Mouse (Mus musculus): Measurements from ENCODE around the gene Foxp1. TPM values are rescaled to one million over a fixed set of nuclear protein-coding genes. Genes with fewer than 3 reads are reported as not detected.

Foxp1 gene
- polyA plus RNA-seq, 1 experiment, result 17.7 TPM

- Histone ChIP-seq H3K79me2 (ENCODE audit: control insufficient read depth, insufficient read depth) (peaks cover 21% of the 10 kb centered on the region), H3K36me3 (ENCODE audit: control insufficient read depth, insufficient read depth) (peaks cover 22% of the 10 kb centered on the region), H3K27me3 (ENCODE audit: control insufficient read depth, insufficient read depth, insufficient read length) (no peaks in the 10 kb centered on the region), H3K4me3 (no peak overlapping the region), H3ac (ENCODE audit: control insufficient read depth, insufficient read length) (no peak overlapping the region), H3K4me2 (ENCODE audit: low read depth) (no peak overlapping the region)
- TF ChIP-seq REST (IDR thresholded peaks at IDR 0.05; ENCODE audit: insufficient read depth, insufficient read length) (no peak), E2F4 (IDR thresholded peaks at IDR 0.05; ENCODE audit: insufficient read depth) (no peak), POLR2AphosphoS2 (IDR thresholded peaks at IDR 0.05; ENCODE audit: insufficient read length, low read depth) (no peak), SRF (IDR thresholded peaks at IDR 0.05; ENCODE audit: control insufficient read depth, insufficient read length, low read depth) (no peak), TCF12 (IDR thresholded peaks at IDR 0.05; ENCODE audit: insufficient read depth, poor library complexity, severe bottlenecking) (no peak), POLR2A (IDR thresholded peaks at IDR 0.05; ENCODE audit: insufficient read length, low read depth) (no peak), USF1 (IDR thresholded peaks at IDR 0.05; ENCODE audit: low read depth) (no peak), TCF3 (IDR thresholded peaks at IDR 0.05; ENCODE audit: insufficient read length, low read depth) (no peak), MAX (IDR thresholded peaks at IDR 0.05; ENCODE audit: low read depth) (no peak), MYOG (IDR thresholded peaks at IDR 0.05; ENCODE audit: control insufficient read depth in 1 of 3, insufficient read depth in 1 of 3, insufficient read length in 2 of 3, low read depth in 2 of 3) (no peak), CEBPB (IDR thresholded peaks at IDR 0.05; ENCODE audit: insufficient read depth, poor library complexity, severe bottlenecking) (no peak), MYOD1 (IDR thresholded peaks at IDR 0.05; ENCODE audit: control insufficient read depth in 1 of 3, insufficient read length in 2 of 3, low read depth in 2 of 3) (no peak)
Observed at GRCm38 (mm10) chr6:99013119-99013865, 509.2 kb downstream of the Foxp1 start.

GRCm38 (mm10) chr6:99011895-99012584 lies 510.5 kb downstream of the Foxp1 start:
- Histone ChIP-seq H3ac (ENCODE audit: control insufficient read depth, insufficient read length) (no peak overlapping the region), H3K27me3 (ENCODE audit: control insufficient read depth, insufficient read depth, insufficient read length) (no peaks in the 10 kb centered on the region), H3K4me3 (no peak overlapping the region), H3K36me3 (ENCODE audit: control insufficient read depth, insufficient read depth) (peaks cover 28% of the 10 kb centered on the region), H3K4me2 (ENCODE audit: low read depth) (no peak overlapping the region), H3K79me2 (ENCODE audit: control insufficient read depth, insufficient read depth) (peaks cover 13% of the 10 kb centered on the region)
- TF ChIP-seq TCF12 (IDR thresholded peaks at IDR 0.05; ENCODE audit: insufficient read depth, poor library complexity, severe bottlenecking) (no peak), POLR2A (IDR thresholded peaks at IDR 0.05; ENCODE audit: insufficient read length, low read depth) (no peak)

- no peak overlapping the region for H3K4me2 ChIP-seq (ENCODE audit: low read depth)
Observed at GRCm38 (mm10) chr6:99009771-99010170, 512.8 kb downstream of the Foxp1 start.

GRCm38 (mm10) chr6:99008565-99008964 lies 514.0 kb downstream of the Foxp1 start:
- Histone ChIP-seq H3K79me2 (ENCODE audit: control insufficient read depth, insufficient read depth) (peaks cover 13% of the 10 kb centered on the region), H3ac (ENCODE audit: control insufficient read depth, insufficient read length) (no peak overlapping the region), H3K27me3 (ENCODE audit: control insufficient read depth, insufficient read depth, insufficient read length) (no peaks in the 10 kb centered on the region), H3K4me3 (no peak overlapping the region), H3K36me3 (ENCODE audit: control insufficient read depth, insufficient read depth) (peaks cover 40% of the 10 kb centered on the region), H3K4me2 (ENCODE audit: low read depth) (no peak overlapping the region)
- TF ChIP-seq POLR2A (IDR thresholded peaks at IDR 0.05; ENCODE audit: insufficient read length, low read depth) (no peak), E2F4 (IDR thresholded peaks at IDR 0.05; ENCODE audit: insufficient read depth) (no peak), MYOG (IDR thresholded peaks at IDR 0.05; ENCODE audit: control insufficient read depth in 1 of 3, insufficient read depth in 1 of 3, insufficient read length in 2 of 3, low read depth in 2 of 3) (no peak), MYOD1 (IDR thresholded peaks at IDR 0.05; ENCODE audit: control insufficient read depth in 1 of 3, insufficient read length in 2 of 3, low read depth in 2 of 3) (no peak), USF1 (IDR thresholded peaks at IDR 0.05; ENCODE audit: low read depth) (no peak), CEBPB (IDR thresholded peaks at IDR 0.05; ENCODE audit: insufficient read depth, poor library complexity, severe bottlenecking) (no peak), TCF3 (IDR thresholded peaks at IDR 0.05; ENCODE audit: insufficient read length, low read depth) (no peak), SRF (IDR thresholded peaks at IDR 0.05; ENCODE audit: control insufficient read depth, insufficient read length, low read depth) (no peak), POLR2AphosphoS2 (IDR thresholded peaks at IDR 0.05; ENCODE audit: insufficient read length, low read depth) (no peak), REST (IDR thresholded peaks at IDR 0.05; ENCODE audit: insufficient read depth, insufficient read length) (no peak), TCF12 (IDR thresholded peaks at IDR 0.05; ENCODE audit: insufficient read depth, poor library complexity, severe bottlenecking) (no peak), MAX (IDR thresholded peaks at IDR 0.05; ENCODE audit: low read depth) (no peak)

More at GRCm38 (mm10) chr6:99009771-99010170, 512.8 kb downstream of the Foxp1 start:
- TF ChIP-seq MYOD1 (IDR thresholded peaks at IDR 0.05; ENCODE audit: control insufficient read depth in 1 of 3, insufficient read length in 2 of 3, low read depth in 2 of 3) (no peak), POLR2AphosphoS2 (IDR thresholded peaks at IDR 0.05; ENCODE audit: insufficient read length, low read depth) (no peak), MYOG (IDR thresholded peaks at IDR 0.05; ENCODE audit: control insufficient read depth in 1 of 3, insufficient read depth in 1 of 3, insufficient read length in 2 of 3, low read depth in 2 of 3) (no peak), MAX (IDR thresholded peaks at IDR 0.05; ENCODE audit: low read depth) (no peak), CEBPB (IDR thresholded peaks at IDR 0.05; ENCODE audit: insufficient read depth, poor library complexity, severe bottlenecking) (no peak), TCF12 (IDR thresholded peaks at IDR 0.05; ENCODE audit: insufficient read depth, poor library complexity, severe bottlenecking) (no peak), TCF3 (IDR thresholded peaks at IDR 0.05; ENCODE audit: insufficient read length, low read depth) (no peak), E2F4 (IDR thresholded peaks at IDR 0.05; ENCODE audit: insufficient read depth) (no peak), POLR2A (IDR thresholded peaks at IDR 0.05; ENCODE audit: insufficient read length, low read depth) (no peak), USF1 (IDR thresholded peaks at IDR 0.05; ENCODE audit: low read depth) (no peak), SRF (IDR thresholded peaks at IDR 0.05; ENCODE audit: control insufficient read depth, insufficient read length, low read depth) (no peak), REST (IDR thresholded peaks at IDR 0.05; ENCODE audit: insufficient read depth, insufficient read length) (no peak)
- Histone ChIP-seq H3K27me3 (ENCODE audit: control insufficient read depth, insufficient read depth, insufficient read length) (no peaks in the 10 kb centered on the region), H3K36me3 (ENCODE audit: control insufficient read depth, insufficient read depth) (peaks cover 40% of the 10 kb centered on the region), H3ac (ENCODE audit: control insufficient read depth, insufficient read length) (no peak overlapping the region), H3K79me2 (ENCODE audit: control insufficient read depth, insufficient read depth) (peaks cover 13% of the 10 kb centered on the region), H3K4me3 (no peak overlapping the region)
